Mouse (Mus musculus): ENCODE measurements around the gene Fndc1.

Gene Fndc1

DNA sequence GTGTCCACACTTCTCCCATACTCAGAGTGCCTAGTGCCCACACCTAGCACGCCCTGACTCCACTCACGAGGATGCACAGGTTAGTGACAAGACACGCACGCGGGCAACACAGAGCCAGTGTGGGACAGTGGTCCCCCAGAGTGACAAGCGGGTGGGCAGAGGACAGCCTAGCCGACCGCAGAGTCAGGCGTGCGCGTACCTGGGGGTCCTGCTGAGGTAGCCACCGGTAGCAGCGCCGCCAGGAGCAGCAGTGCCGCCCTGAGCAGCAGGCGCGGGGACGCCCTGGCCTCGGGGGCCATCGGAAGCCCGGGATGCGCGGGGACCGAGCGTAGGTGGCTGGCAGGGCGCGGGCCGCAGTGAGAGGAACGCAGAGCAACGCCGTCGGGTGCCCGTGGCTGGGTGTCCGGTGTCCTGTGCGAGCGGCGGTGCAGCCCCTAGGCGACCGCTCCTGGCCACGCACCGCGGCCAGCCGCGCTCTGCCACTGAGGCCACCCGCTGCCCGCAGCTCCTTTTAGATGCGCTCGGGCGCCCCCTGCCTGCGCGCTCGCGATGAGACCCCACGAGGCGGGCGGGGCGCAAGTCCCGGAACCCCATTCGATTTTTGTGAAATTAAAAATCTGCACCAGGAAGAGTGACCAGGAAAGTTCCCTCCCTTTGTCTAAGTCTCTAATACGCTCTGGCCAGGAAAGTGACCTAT is at the start of gene Fndc1:
Gene Fndc1 (minus strand): TSS at position 484 of the 697 bp plus-strand sequence.
- no peak for DNase-seq (ENCODE audit: low spot score in 2 of 2)

DNA sequence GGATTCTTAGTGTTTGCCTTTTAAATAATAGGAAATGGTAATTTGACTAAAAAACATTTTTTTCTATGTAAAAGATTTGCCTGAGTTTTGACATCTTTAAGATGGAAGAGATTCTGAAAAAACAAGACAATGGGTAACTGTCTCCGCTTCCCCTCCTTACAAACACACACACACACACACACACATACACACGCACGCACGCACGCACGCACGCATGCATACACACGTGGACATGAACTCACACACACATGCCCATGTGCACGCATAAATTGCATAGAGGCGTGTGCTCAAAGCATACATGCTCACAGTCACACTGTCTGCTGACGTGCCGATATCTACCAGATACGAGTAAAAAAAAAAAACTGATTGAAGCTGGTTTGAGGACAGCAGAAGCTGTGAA is 49.4 kb upstream of the Fndc1 start:
- DNase-seq (ENCODE audit: low spot score in 2 of 2), result no peak

DNA sequence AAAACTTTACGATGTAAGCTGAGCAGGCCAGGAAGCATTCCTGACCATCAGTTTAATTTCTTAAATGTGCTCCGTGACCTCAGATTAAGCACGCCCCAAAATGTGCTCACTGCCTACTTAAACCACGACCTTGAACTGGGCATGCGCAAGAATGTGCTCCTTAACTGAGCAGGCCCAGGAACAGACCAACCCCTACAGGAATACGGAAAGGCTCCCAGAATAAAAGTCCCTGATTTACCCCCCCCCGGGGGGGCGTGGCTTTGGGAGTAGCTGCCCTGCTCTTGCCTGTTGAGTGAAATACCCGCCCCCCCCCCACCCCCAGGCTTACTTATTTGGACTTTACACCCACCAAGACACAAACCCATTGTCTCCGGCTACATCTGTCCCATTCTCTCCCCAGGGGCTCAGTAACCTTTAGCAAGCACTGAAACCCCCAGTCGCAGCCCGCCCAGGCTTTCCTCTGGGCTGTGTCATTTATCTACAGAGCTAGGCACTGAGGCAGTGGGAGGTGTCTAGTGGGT is 48.9 kb upstream of the Fndc1 start:
- DNase-seq (ENCODE audit: low spot score in 2 of 2), result no peak

DNA sequence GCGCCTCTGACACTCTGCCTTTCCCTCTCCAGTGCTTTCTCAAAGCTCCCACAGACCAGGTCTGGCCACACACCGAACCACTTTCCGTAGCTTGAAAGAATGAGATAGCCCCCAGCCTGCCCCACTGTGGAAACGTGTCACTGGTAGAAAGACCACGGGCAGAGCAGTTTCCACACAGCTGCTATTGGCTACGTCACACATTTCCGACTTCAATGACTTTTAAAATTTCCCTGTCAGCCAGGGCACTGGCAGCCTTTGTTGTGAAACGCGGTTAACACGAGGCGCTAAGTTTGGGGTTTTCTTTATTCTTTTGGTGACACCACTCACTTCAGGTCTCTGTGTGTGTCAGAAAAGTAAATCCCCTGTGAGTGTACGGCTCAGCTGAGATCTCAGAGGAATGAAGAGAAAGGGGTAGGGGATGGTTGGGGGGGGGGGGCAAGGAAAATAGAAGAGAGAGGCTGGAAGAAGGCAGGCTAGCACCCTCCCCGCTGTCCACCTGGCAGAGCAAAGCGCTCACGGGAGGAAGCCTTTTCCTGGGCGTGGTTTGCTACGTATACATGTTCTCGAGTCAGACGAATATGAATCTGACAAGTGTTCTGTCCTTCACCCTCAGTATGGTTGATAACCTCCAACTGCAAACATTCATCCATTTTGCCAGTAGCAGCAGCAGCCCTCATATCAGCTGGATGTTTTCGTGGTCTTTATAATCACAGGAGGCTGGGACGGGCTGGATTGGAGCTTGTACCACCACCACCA is 47.9 kb upstream of the Fndc1 start:
- DNase-seq (ENCODE audit: low spot score in 2 of 2), result no peak

DNA sequence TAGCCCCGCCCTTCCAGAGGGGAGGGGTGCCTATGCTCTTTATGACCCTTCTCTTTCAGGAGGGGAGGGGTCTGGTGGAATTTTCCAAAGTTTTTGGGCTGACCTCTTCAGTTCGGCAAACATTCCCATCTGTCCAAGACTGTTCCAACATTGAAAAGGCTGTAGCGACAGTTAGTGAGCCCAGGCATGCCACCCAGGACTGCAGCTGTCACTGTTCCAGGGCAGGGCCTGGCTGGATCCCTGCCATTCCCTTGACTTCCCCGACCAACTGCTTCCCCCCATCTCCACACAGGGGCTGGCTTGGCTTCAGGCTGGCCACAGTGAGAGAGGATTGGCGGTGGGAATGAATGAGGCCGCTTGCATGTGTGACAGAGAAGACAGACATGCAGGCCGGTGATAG is 46.3 kb upstream of the Fndc1 start:
- DNase-seq (ENCODE audit: low spot score in 2 of 2), result no peak

DNA sequence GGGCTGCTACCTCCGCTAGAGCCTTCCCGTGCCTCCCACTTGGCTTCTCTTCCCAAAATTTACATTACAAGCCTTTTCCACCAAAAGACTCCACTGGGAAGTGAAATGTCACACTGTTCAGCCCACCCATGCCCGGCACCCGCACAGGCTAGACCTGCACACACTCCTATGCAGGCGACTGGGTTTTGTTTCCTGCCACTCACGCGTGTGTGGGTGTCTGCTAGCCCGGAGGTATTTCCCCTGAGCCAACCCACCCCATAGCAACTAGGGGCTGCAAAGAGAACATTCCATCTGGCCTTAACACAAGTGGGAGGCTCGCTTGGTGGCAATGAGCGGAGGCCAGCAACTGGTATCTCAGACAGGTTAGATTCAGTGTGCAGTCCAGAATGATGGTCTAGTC is 44.7 kb upstream of the Fndc1 start:
- DNase-seq (ENCODE audit: low spot score in 2 of 2), result peak; percentile 28 to 36

DNA sequence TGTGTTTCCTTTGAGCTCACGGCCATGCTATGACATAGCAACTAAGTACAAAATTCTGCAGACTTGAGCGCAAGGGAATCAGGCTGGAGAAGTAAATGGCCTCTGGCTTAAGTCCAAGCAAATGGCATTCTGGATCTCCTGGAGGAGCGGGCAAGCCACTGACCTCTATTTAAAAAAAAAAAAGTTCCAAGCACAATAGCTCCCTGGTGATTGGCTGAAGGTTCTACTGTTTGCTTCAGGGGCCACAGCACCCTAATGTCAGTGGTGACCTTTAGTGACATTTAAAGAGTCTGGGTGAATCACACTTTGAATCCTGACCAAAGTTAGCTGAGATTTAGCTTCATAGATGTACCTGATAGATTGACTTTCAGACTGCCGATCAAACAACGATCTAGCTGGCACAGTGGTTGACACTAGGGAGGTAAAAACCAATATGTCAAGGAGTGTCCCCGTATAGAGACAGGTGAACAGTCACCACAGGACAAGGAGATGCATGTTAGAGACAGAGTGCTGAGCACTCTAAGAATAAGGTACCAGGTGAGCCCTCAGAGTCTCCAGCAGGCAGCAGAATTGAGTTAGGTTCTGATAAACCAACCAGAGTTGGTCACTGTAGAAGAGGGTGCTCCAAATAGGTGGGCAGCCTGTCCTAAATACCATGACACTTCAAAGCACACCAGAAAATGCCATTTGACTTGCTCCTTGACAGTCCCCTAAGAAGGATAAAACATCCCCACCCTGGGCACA is 43.9 kb upstream of the Fndc1 start:
- no peak for DNase-seq (ENCODE audit: low spot score in 2 of 2)

DNA sequence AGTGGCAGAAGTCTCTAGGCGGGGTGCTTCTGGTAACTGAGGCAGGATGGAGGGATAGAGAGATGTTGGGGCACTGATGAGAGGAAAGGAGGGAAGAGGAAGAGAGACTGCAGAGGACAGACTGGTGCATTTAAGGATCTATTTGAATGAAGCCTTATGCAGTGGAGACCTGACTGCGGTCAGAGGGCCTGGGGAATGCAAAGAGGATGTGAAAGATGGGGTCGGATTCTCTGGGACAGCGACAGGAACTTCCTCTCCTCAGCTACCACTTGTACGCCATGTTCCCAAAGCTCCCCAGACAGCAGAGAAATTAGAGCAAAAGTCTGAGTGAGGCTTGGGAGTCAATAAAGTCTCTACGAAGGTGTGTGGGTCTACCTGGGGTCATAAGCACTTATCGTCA is 42.0 kb upstream of the Fndc1 start:
- DNase-seq (ENCODE audit: low spot score in 2 of 2), result no peak

DNA sequence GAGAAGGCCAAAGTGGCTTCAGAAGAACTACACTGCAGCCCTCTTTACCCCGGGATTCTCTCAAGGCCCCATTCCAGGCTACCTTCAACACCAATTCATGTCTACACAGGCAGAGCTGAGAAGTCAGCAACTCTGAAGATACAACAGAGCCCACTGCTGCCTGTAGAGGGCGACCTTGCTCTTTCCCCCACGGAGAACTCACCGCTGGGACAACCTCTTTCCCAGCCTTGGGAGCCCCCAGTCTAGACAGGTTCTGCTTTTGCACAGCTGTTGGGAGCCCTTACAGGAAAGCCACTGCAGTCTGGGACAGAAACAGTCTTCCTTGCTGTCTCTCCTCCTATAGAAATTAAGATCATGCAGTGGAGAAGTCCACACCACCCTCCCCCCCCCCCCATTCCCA is 41.5 kb upstream of the Fndc1 start:
- DNase-seq (ENCODE audit: low spot score in 2 of 2), result peak; percentile 32 to 62

DNA sequence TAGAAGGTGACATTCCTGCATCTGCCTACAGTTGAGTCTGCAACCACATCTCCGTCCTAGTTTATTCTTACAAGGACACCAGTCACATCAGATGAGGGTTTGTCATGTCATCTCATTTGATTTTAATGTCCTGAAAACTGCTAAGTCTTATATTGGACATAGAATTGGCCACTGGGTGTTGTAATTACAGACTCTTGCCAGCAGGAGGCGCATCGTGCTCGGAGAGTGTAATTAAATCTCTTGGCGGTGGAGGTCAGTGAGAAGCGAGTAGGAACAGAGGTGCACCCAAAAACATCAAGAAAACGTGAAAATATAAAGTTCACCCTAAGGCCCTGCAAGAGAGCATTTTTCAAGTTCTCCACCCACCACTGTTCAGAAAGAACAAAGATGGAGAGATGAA is 37.6 kb upstream of the Fndc1 start:
- DNase-seq (ENCODE audit: low spot score in 2 of 2), result no peak

DNA sequence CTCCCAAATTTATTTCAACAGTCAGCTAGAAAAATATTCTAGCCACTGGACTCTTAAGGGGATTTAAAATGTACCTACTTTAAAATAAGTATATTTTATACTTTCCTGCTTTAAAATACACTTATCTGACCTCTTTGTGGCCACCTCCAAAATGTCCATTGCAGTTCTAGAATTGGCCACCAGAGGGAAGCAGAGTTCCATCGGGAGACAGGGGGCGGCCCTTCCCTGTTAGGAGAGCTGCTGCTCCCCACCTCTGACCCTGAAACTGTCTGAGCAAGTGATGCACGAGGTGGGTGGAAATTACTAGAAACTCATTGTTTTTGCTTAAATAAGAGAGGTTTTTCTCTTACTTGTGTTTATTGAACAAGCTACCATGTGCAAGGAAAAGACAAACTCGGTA is 36.6 kb upstream of the Fndc1 start:
- no peak for DNase-seq (ENCODE audit: low spot score in 2 of 2)

DNA sequence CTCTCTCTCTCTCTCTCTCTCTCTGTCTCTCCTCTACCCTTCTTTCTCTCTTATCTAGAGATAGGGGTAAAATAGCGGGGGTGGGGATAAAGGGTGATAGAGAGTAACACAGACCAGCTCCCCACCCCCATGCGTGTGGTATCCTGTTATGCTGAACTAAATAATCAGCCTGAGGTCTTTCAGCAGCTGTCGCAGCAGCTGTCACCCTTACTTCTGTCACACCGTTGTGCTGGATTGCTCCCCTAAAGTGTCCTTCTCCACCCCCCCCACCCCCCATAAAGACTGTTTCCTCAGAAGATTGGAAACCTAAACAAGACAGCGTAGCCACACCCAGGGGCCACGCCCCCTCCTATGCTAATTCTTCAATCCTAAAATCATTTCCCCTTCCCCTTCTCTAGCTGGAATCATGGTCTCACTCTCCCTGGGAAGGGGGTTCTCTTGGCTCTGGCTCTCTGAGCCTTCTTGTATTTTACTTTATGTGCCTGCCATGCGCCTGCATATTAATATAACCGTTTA is 33.8 kb upstream of the Fndc1 start:
- no peak for DNase-seq (ENCODE audit: low spot score in 2 of 2)

DNA sequence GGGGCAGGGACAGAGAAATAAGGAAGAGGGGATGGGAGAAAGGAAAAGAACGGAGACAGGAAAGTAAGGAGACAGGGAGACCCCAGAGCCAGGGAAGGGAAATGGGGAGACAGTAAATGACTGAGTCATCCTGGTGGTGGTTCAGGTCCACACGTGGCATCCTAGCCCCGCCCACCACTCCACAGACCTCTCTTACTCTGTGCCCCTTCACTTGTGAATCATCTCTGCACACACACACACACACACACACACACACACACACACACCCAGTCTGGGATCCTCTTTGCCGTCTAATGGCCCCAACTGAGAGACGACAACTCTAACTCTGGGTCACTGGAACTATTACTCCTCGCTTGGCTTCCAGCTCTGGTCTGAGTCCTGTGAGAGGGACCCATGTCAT is 30.6 kb upstream of the Fndc1 start:
- DNase-seq (ENCODE audit: low spot score in 2 of 2), result no peak

DNA sequence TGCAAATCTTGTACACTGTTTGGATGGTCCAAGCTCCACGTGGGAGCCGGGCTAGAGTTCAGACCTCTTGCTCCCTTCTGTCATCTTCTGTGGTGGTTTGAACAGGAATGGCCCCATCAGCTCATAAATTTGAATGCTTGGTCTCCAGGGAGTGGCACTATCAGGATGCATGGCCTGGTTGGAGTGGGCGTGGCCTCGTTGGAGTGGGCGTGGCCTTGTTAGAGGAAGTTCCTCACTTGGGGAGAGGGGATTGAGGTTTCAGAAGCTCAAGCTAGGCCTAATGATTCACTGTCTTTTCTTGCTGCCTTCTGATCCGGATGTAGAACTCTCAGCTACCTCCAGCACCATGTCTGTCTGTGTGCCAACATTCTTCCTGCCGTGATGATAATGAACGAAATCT is 28.7 kb upstream of the Fndc1 start:
- DNase-seq (ENCODE audit: low spot score in 2 of 2), result no peak

DNA sequence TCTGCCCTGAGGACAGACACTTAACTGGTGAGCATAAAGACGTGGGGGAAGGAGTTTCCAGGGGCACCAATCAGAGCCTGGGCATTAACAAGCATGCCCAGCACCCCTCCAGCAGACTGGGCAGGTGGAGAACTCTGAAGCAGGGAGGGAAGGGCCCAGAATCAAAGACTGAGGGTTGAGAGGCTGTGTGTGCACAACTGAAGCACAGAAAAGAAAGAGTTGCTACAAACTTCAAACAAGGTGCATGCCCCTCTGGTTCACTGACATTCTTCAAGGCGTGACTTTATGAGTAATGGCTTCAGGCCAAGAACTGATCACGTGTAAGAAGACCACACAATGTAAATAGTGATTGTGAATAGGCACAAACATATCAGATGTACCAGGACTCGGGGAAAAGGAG is 24.9 kb upstream of the Fndc1 start:
- DNase-seq (ENCODE audit: low spot score in 2 of 2), result no peak

DNA sequence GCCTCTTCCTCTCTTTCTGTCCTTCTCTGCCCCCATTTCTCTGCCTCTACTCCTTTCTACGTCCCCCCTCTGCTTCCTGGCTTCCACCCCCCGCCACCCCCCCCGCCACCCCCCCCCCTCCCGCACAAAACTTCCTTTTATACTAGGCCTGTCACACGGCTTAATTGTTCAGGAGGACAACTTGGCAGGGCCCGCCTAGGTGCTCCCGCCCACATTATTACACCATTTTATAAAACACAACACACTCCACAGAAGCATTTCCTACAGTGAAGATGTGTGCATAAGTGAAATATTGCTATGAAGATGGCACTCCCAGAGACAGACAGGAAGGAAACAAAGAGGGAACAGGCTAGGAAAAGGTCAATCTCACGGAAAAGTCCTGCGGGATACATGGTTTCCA is 24.4 kb upstream of the Fndc1 start:
- no peak for DNase-seq (ENCODE audit: low spot score in 2 of 2)

DNA sequence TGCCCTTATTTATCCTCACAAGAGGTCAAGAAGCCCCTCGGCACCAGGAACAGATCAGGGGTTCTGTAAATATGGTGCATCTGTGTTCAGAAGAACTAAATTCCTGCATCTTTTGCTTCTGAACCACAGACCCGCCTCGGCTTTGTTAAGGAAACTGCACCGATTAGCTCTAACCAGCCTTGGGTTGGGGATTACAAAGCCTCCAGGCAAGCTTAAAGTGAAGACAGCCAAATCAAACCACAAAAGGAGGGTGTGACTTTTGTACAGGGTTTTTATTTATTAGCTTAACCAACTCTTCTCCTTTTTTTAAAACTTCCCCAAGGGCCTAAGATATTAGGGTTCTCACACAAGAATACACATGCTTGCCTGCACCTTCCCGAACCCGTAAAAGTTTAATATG is 23.1 kb upstream of the Fndc1 start:
- no peak for DNase-seq (ENCODE audit: low spot score in 2 of 2)

DNA sequence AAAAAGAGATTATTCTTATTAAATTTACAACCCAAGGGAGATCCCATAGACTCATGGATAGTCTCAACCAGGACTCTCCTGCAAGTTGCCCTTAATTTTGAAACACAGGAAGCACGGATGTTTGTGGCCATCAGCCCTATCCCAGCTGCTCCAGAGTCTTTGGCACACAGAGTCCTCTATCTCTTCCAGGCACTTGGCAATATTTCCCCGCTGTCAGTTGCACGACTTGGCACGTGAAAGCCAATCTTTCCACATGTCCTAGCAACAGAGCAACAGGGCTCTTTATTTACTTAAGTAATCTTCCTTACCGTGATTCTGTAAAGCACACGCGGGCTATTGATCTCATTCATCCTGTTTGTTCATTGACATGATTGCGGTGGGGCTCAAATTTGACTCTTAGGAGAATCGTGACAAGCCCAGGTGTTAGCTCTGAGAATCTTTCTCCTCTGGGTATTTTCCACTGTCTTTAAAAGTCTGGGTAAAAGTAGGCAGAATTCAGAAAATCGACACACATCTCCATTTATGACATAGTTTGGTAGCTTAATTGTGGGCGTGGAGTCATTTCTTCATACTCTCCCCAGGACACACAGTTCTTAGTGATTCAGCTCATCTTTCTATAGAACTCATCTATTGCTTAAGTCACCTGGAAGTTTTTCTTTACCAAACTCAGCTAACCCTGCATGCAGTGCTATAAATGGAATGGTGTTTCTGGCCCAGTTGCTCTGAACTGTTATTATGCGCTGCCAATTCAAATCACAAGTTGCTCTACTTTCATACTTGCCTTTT is 13.6 kb upstream of the Fndc1 start:
- DNase-seq (ENCODE audit: low spot score in 2 of 2), result no peak

DNA sequence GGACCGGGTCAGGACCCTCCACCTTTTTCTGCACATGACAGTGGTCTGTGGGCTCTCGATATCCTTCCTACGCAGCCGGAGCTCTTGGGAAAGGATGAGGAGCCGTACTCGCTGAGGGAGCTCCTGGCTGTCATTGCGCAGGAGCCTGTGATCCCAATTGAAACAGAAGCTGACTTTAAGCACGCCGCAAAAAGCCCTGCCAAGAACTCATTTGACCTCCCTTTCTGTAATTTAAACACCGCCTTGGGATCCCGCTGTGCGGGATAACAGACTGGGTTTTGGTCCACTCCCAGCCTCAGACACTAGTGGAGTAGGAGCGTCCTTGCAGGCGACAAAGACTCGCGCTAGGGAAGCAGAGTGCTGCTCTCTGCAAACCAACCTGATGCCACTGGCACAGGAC is 484 bp upstream of the Fndc1 start:
- no peak for DNase-seq (ENCODE audit: low spot score in 2 of 2)

DNA sequence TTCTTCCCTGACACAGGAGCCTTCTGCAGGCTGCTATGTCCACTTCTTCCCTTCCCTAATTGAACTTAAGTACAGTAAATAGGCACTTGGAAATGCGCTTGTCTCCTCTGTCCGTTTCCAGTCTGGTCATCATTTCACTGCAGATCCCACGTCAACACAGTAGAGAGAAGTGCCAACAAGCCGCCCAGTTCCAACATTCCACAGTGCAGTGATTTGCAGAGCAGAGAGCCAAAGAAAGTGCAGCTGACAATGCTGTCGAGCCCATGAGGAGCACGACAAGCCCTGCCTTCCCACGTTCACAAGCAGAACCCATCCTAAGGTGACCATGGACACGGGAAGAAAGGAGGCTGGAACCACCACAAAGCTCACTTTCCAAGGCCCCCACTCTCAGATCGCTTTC is 1.7 kb downstream of the Fndc1 start:
- no peak for DNase-seq (ENCODE audit: low spot score in 2 of 2)

DNA sequence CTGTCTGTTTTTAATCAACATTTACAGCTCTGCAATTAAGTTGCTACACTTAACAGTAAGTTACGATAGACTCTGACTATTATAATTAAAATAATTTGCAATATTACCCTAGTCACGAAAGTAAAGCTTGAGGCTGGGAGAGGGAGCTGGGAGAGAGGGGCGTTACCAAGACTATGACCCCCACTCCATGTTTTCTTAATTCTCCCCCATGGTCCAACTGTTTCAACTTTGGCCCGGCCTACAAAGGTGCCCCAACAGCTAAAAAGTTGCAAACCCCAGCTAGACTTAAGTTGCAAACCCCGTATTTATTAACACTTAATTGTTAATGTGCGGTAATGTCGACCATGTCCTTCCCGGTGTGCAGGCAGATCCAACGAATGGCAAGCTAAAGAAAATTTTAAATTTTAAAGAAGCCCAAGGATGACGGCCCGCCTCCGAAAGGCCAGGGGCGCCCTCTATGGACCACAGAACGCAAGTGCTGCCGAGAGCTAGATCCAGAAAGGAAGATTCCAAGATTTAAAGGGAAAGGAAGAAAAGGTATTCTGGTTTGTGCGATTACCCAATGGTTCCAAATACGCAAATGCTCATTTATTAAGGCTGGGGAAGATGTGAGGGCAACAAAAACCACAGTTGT is 5.4 kb downstream of the Fndc1 start:
- peak in 1 of 2 experiments; percentile 43 for DNase-seq (ENCODE audit: low spot score in 2 of 2)

Measured in right cerebral cortex, postnatal 36 days (tissue).